Mouse (Mus musculus) midbrain, embryonic 11.5 days (tissue): ENCODE data around the gene Siae. TPM values are rescaled to one million over a fixed set of nuclear protein-coding genes. Genes with fewer than 3 reads are reported as not detected.

Experiments used
- ATAC-seq: fragments of 200-750 bp; cut with Nextera tagmentation; 2 replicates; pipeline ENCODE4 v1.8.0; 2017; ENCODE audit warnings: moderate TSS enrichment, moderate library complexity; ENCODE audit not compliant: low FRiP score
- DNase-seq: peaks from one replicate; pipeline ENCODE4 v3.0.0; 2015; ENCODE audit warnings: low spot score; ENCODE audit errors: missing footprints
- H3K27ac ChIP-seq: fragments of 300-500 bp; sonication (generic); 2 replicates; pipeline ENCODE4 v1.5.1; 2014; ENCODE audit warnings: low read depth, low read length
- H3K27me3 ChIP-seq: fragments of 300-500 bp; sonication (generic); 2 replicates; pipeline ENCODE4 v1.6.1; 2014; ENCODE audit warnings: mild to moderate bottlenecking, low read length, moderate library complexity, mixed read lengths; ENCODE audit not compliant: control insufficient read depth, insufficient read depth
- H3K36me3 ChIP-seq: fragments of 300-500 bp; sonication (generic); 2 replicates; pipeline ENCODE4 v1.6.1; 2014; ENCODE audit warnings: mild to moderate bottlenecking, low read length, moderate library complexity, mixed read lengths; ENCODE audit not compliant: control insufficient read depth, insufficient read depth
- H3K4me1 ChIP-seq: fragments of 300-500 bp; sonication (generic); 2 replicates; pipeline ENCODE4 v1.6.1; 2014; ENCODE audit warnings: low read length; ENCODE audit not compliant: control insufficient read depth, insufficient read depth
- H3K4me2 ChIP-seq: fragments of 300-500 bp; sonication (generic); 2 replicates; pipeline ENCODE4 v1.6.1; 2014; ENCODE audit warnings: mild to moderate bottlenecking, moderate library complexity
- H3K4me3 ChIP-seq: fragments of 300-500 bp; sonication (generic); 2 replicates; pipeline ENCODE4 v1.5.1; 2014; ENCODE audit warnings: low read depth, low read length
- H3K9ac ChIP-seq: fragments of 300-500 bp; sonication (generic); 2 replicates; pipeline ENCODE4 v1.6.1; 2014; ENCODE audit warnings: low read length
- H3K9me3 ChIP-seq: fragments of 300-500 bp; sonication (generic); 2 replicates; pipeline ENCODE4 v1.6.1; 2016; ENCODE audit warnings: low read length; ENCODE audit not compliant: control insufficient read depth
- WGBS: fragments of 180-500 bp; shearing (Covaris S2); extraction: QIAGEN DNeasy Blood & Tissue Kit; methylation state at CpG from one replicate; pipeline ENCODE4 v1.1.7; 2014; 5-methylcytosine and 5-hydroxymethylcytosine counted together
- polyA plus RNA-seq: library from polyadenylated mRNA; unstranded; fragments of >200 nt; fragmentation: Nextera tagmentation; extraction: Ambion mirVana; gene quantifications from 2 replicates; pipeline ENCODE4 v1.2.1, GENCODE M21; 2014

Gene Siae
- polyA plus RNA-seq, 1 experiment from 2014 or later, result 7.7 TPM

- peak overlapping the region; percentile 20 for H3K4me2 ChIP-seq
- no peak overlapping the region for H3K9ac ChIP-seq
- H3K9me3 ChIP-seq, result no peaks in the 10 kb centered on the region
- no peaks in the 10 kb centered on the region for H3K36me3 ChIP-seq
- 27% methylated on average over 7 of the region's 7 CpGs for WGBS
- no peak overlapping the region for H3K4me3 ChIP-seq
- ATAC-seq (peak; percentile 75), DNase-seq (no peak)
- peaks cover 12% of the 10 kb centered on the region; the same call in 1 of the 2 replicates for H3K4me1 ChIP-seq
- H3K27ac ChIP-seq, result peak overlapping the region; percentile 30
- no peaks in the 10 kb centered on the region for H3K27me3 ChIP-seq
These were observed 70.1 kb downstream of the Siae start for GRCm38 (mm10) chr9:37625641-37626040.

GRCm38 (mm10) chr9:37626103-37626567 lies 70.6 kb downstream of the Siae start:
- peak; percentile 78 for ATAC-seq
- no peaks in the 10 kb centered on the region for H3K9me3 ChIP-seq
- H3K4me2 ChIP-seq, result peak overlapping the region; percentile 20
- no peak for DNase-seq
- H3K4me3 ChIP-seq, result no peak overlapping the region
- H3K36me3 ChIP-seq, result no peaks in the 10 kb centered on the region
- peaks cover 12% of the 10 kb centered on the region; the same call in 1 of the 2 replicates for H3K4me1 ChIP-seq
- H3K9ac ChIP-seq, result peak overlapping the region; percentile 30; the same call in 1 of the 2 replicates
- H3K27me3 ChIP-seq, result no peaks in the 10 kb centered on the region
- H3K27ac ChIP-seq, result peak overlapping the region; percentile 30
- 13% methylated on average over 3 of the region's 3 CpGs for WGBS

- no peaks in the 10 kb centered on the region for H3K9me3 ChIP-seq
- no peaks in the 10 kb centered on the region for H3K36me3 ChIP-seq
- H3K9ac ChIP-seq, result no peak overlapping the region
- H3K4me1 ChIP-seq, result peaks cover 12% of the 10 kb centered on the region; the same call in 1 of the 2 replicates
- H3K27ac ChIP-seq, result no peak overlapping the region
- H3K27me3 ChIP-seq, result no peaks in the 10 kb centered on the region
- ATAC-seq, result no peak
- H3K4me2 ChIP-seq, result no peak overlapping the region
- no peak overlapping the region for H3K4me3 ChIP-seq
- 100% methylated on average over 1 of the region's 1 CpGs for WGBS
- no peak for DNase-seq
These were observed 71.8 kb downstream of the Siae start for GRCm38 (mm10) chr9:37627263-37627662.

- no peak overlapping the region for H3K4me2 ChIP-seq
- no peak for DNase-seq
- no peaks in the 10 kb centered on the region for H3K27me3 ChIP-seq
- no peaks in the 10 kb centered on the region for H3K9me3 ChIP-seq
- H3K4me1 ChIP-seq, result peaks cover 12% of the 10 kb centered on the region; the same call in 1 of the 2 replicates
- 39% methylated on average over 4 of the region's 4 CpGs for WGBS
- no peak overlapping the region for H3K9ac ChIP-seq
- no peaks in the 10 kb centered on the region for H3K36me3 ChIP-seq
- ATAC-seq, result no peak
- H3K27ac ChIP-seq, result no peak overlapping the region
- H3K4me3 ChIP-seq, result no peak overlapping the region
These were observed 73.1 kb downstream of the Siae start for GRCm38 (mm10) chr9:37628581-37628980.

- 92% methylated on average over 2 of the region's 2 CpGs for whole genome bisulfite sequencing
- Histone ChIP-seq H3K27ac (no peak overlapping the region), H3K27me3 (no peaks in the 10 kb centered on the region), H3K4me1 (peaks cover 12% of the 10 kb centered on the region; the same call in 1 of the 2 replicates), H3K4me2 (no peak overlapping the region), H3K9ac (no peak overlapping the region), H3K9me3 (no peaks in the 10 kb centered on the region), H3K36me3 (no peaks in the 10 kb centered on the region), H3K4me3 (no peak overlapping the region)
- ATAC-seq, result no peak
- DNase-seq, result no peak
These were observed 74.4 kb downstream of the Siae start for GRCm38 (mm10) chr9:37629941-37630340.

- Histone ChIP-seq H3K27ac (no peak overlapping the region), H3K4me1 (no peaks in the 10 kb centered on the region), H3K27me3 (no peaks in the 10 kb centered on the region), H3K9ac (no peak overlapping the region), H3K9me3 (no peaks in the 10 kb centered on the region), H3K4me3 (no peak overlapping the region), H3K36me3 (no peaks in the 10 kb centered on the region), H3K4me2 (no peak overlapping the region)
- no peak for DNase-seq
- no peak for ATAC-seq
- WGBS, result 87% methylated on average over 2 of the region's 2 CpGs
These were observed 76.8 kb downstream of the Siae start for GRCm38 (mm10) chr9:37632305-37632704.

- WGBS, result 92% methylated on average over 3 of the region's 3 CpGs
- no peaks in the 10 kb centered on the region for H3K4me1 ChIP-seq
- H3K4me2 ChIP-seq, result no peak overlapping the region
- ATAC-seq, result no peak
- no peak overlapping the region for H3K27ac ChIP-seq
- H3K9ac ChIP-seq, result no peak overlapping the region
- H3K4me3 ChIP-seq, result no peak overlapping the region
- H3K9me3 ChIP-seq, result no peaks in the 10 kb centered on the region
- no peaks in the 10 kb centered on the region for H3K27me3 ChIP-seq
- H3K36me3 ChIP-seq, result no peaks in the 10 kb centered on the region
- DNase-seq, result no peak
These were observed 78.8 kb downstream of the Siae start for GRCm38 (mm10) chr9:37634269-37634668.

GRCm38 (mm10) chr9:37636335-37636734 lies 80.8 kb downstream of the Siae start:
- peak; percentile 91 for DNase-seq
- Histone ChIP-seq H3K4me1 (no peaks in the 10 kb centered on the region), H3K9me3 (no peaks in the 10 kb centered on the region), H3K27ac (no peak overlapping the region), H3K4me3 (no peak overlapping the region), H3K36me3 (no peaks in the 10 kb centered on the region), H3K27me3 (no peaks in the 10 kb centered on the region), H3K9ac (no peak overlapping the region), H3K4me2 (no peak overlapping the region)
- peak; percentile 46; the same call in 1 of the 2 replicates for ATAC-seq
- WGBS, result 24% methylated on average over 7 of the region's 7 CpGs

- H3K9me3 ChIP-seq, result no peaks in the 10 kb centered on the region
- H3K9ac ChIP-seq, result no peak overlapping the region
- WGBS, result 72% methylated on average over 6 of the region's 6 CpGs
- no peaks in the 10 kb centered on the region for H3K27me3 ChIP-seq
- H3K4me1 ChIP-seq, result no peaks in the 10 kb centered on the region
- DNase-seq (no peak), ATAC-seq (no peak)
- no peak overlapping the region for H3K4me3 ChIP-seq
- H3K36me3 ChIP-seq, result no peaks in the 10 kb centered on the region
- H3K4me2 ChIP-seq, result no peak overlapping the region
- no peak overlapping the region for H3K27ac ChIP-seq
These were observed 81.5 kb downstream of the Siae start for GRCm38 (mm10) chr9:37636800-37637542.
